Mouse (Mus musculus) B cell, adult 67 days (primary cell): ENCODE data around the gene Mitd1. TPM values are rescaled to one million over a fixed set of nuclear protein-coding genes. Genes with fewer than 3 reads are reported as not detected.

Experiments used
- total RNA-seq, 2 experiments: library from RNA; stranded (reverse); gene quantifications; 4 replicates each; pipeline ENCODE4 v1.2.4; 2023

Gene Mitd1
- total RNA-seq, result 10 to 100 TPM; 25.7 to 40.3 TPM

GRCm38 (mm10) chr1:37890025-37890652 lies at the start of gene Mitd1, which contains the start of gene Mrpl30:
TSS of gene Mitd1 (minus strand) at chr1:37890411.
TSS of gene Mrpl30 (plus strand) at chr1:37890477.

GRCm38 (mm10) chr1:37916393-37916792 lies 26.2 kb upstream of the Mitd1 start, which contains the start of gene Lyg2:
TSS of gene Lyg2 (minus strand) at chr1:37916493.

GRCm38 (mm10) chr1:37871704-37872103 lies 18.5 kb downstream of the Mitd1 start, which contains the start of gene Lipt1:
TSS of gene Lipt1 (plus strand) at chr1:37871738.

GRCm38 (mm10) chr1:37866286-37866685 lies 23.9 kb downstream of the Mitd1 start, which contains the start of gene Tsga10:
TSS of gene Tsga10 (minus strand) at chr1:37866429.

Other genes with a start within 250 kb of the Mitd1 start
- gene 2010300C02Rik, start 170.3 kb downstream of the Mitd1 start, total RNA-seq, result under 1 TPM in 1 of 2 experiments, not detected in 1; 0.26 TPM
- 1 to 10 TPM; 7.6 to 8.9 TPM for gene Tsga10, start 24.0 kb downstream of the Mitd1 start, total RNA-seq
- 1 to 10 TPM; 3.3 to 3.9 TPM for gene Lipt1, start 18.7 kb downstream of the Mitd1 start, total RNA-seq
- 100 to 1,000 TPM in 1 of 2 experiments, 10 to 100 TPM in 1; 94.7 to 130 TPM for gene Mrpl30, start 66 bp upstream of the Mitd1 start, total RNA-seq
- gene Lyg2, start 26.1 kb upstream of the Mitd1 start, total RNA-seq, result not detected
- gene Lyg1, start 67.3 kb upstream of the Mitd1 start, total RNA-seq, result not detected
- gene Txndc9, start 107.5 kb upstream of the Mitd1 start, total RNA-seq, result 10 to 100 TPM; 66.4 to 69.2 TPM
- 10 to 100 TPM; 44.4 to 45.2 TPM for gene Eif5b, start 107.6 kb upstream of the Mitd1 start, total RNA-seq
- 10 to 100 TPM; 46.9 to 51.4 TPM for gene Rev1, start 239.4 kb upstream of the Mitd1 start, total RNA-seq